Mouse (Mus musculus) hindbrain, embryonic 12.5 days (tissue): ENCODE data around the gene Rpl9-ps6. TPM values are rescaled to one million over a fixed set of nuclear protein-coding genes. Genes with fewer than 3 reads are reported as not detected.
"Not testable (repeated sequence)": the region's sequence is repeated elsewhere in the genome, so short reads cannot be mapped to it uniquely, and the experiment has no call there.

Experiments
- ATAC-seq: fragments of 200-750 bp; cut with Nextera tagmentation; 2 replicates; pipeline ENCODE4 v1.8.0; 2017; ENCODE audit warnings: moderate TSS enrichment; ENCODE audit not compliant: low FRiP score
- H3K27ac ChIP-seq: fragments of 300-500 bp; sonication (generic); 2 replicates; pipeline ENCODE4 v1.5.1; 2016; ENCODE audit warnings: mild to moderate bottlenecking
- H3K27me3 ChIP-seq: fragments of 300-500 bp; sonication (generic); 2 replicates; pipeline ENCODE4 v1.6.1; 2016; ENCODE audit warnings: mild to moderate bottlenecking
- H3K36me3 ChIP-seq: fragments of 300-500 bp; sonication (generic); 2 replicates; pipeline ENCODE4 v1.6.1; 2016; ENCODE audit warnings: mild to moderate bottlenecking
- H3K4me1 ChIP-seq: fragments of 300-500 bp; sonication (generic); 2 replicates; pipeline ENCODE4 v1.6.1; 2016
- H3K4me2 ChIP-seq: fragments of 300-500 bp; sonication (generic); replicated peaks from 2 replicates; pipeline ENCODE4 v1.6.1; 2016; ENCODE audit warnings: mild to moderate bottlenecking
- H3K4me3 ChIP-seq: fragments of 300-500 bp; sonication (generic); 2 replicates; pipeline ENCODE4 v1.5.1; 2016; ENCODE audit warnings: mild to moderate bottlenecking
- H3K9ac ChIP-seq: fragments of 300-500 bp; sonication (generic); 2 replicates; pipeline ENCODE4 v1.6.1; 2016; ENCODE audit warnings: mild to moderate bottlenecking, moderate library complexity
- H3K9me3 ChIP-seq: fragments of 300-500 bp; sonication (generic); replicated peaks from 2 replicates; pipeline ENCODE4 v1.6.1; 2016; ENCODE audit warnings: mild to moderate bottlenecking
- WGBS: fragments of 180-500 bp; shearing (Covaris S2); methylation state at CpG from one replicate; pipeline ENCODE4 v1.1.7; 2016; 5-methylcytosine and 5-hydroxymethylcytosine counted together
- polyA plus RNA-seq: library from polyadenylated mRNA; unstranded; fragments of >200 nt; fragmentation: Nextera tagmentation; extraction: Ambion mirVana; gene quantifications from 2 replicates; pipeline ENCODE4 v1.2.1, GENCODE M21; 2016

Gene Rpl9-ps6
- polyA plus RNA-seq, 1 experiment from 2014 or later = 71.5 TPM

- 88% methylated on average over 8 of the region's 8 CpGs for WGBS
- peaks cover 32% of the 10 kb centered on the region for H3K36me3 ChIP-seq
- H3K4me1 ChIP-seq = no peaks in the 10 kb centered on the region
- no peak for ATAC-seq
- H3K27me3 ChIP-seq = no peaks in the 10 kb centered on the region
- no peaks in the 10 kb centered on the region for H3K9me3 ChIP-seq
- H3K4me2 ChIP-seq = no peak overlapping the region
- H3K9ac ChIP-seq = no peak overlapping the region
- H3K27ac ChIP-seq = no peak overlapping the region
- H3K4me3 ChIP-seq = no peak overlapping the region
These were observed 27.1 kb upstream of the Rpl9-ps6 start for GRCm38 (mm10) chr19:32493471-32493870.

DNA sequence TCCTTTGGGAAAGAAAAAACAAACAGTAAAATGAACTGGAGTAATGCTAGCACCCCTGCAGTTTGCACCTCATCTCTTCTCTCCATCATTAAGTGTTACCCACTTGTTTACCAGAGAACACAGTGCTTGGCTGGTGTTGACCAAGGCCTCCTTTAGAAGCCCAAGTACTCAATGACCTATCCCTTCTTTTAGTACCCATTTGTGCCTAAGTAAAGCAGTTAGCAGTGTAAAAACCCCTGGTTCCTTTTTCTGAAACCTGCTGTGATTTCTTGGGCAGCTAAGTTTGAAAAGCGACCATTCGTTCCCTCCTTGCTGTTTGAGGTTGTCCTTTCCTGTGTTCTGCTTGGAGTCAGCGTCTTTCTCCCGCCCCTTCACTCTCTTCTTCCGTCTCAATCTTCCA lies 26.6 kb upstream of the Rpl9-ps6 start:
- Histone ChIP-seq H3K9me3 (no peaks in the 10 kb centered on the region), H3K9ac (no peak overlapping the region), H3K4me3 (no peak overlapping the region), H3K36me3 (peaks cover 27% of the 10 kb centered on the region), H3K27me3 (no peaks in the 10 kb centered on the region), H3K27ac (no peak overlapping the region), H3K4me2 (no peak overlapping the region), H3K4me1 (peaks cover 2% of the 10 kb centered on the region; the same call in 1 of the 2 replicates)
- ATAC-seq = no peak
- 92% methylated on average over 5 of the region's 5 CpGs for WGBS

- Histone ChIP-seq H3K27me3 (no peaks in the 10 kb centered on the region), H3K4me1 (peaks cover 7% of the 10 kb centered on the region), H3K9me3 (no peaks in the 10 kb centered on the region), H3K9ac (no peak overlapping the region), H3K4me2 (no peak overlapping the region), H3K4me3 (no peak overlapping the region), H3K27ac (no peak overlapping the region), H3K36me3 (peaks cover 26% of the 10 kb centered on the region; the same call in 1 of the 2 replicates)
- 94% methylated on average over 3 of the region's 3 CpGs for WGBS
- no peak for ATAC-seq
These were observed 26.0 kb upstream of the Rpl9-ps6 start for GRCm38 (mm10) chr19:32492339-32492738.

- Histone ChIP-seq H3K36me3 (peaks cover 22% of the 10 kb centered on the region; the same call in 1 of the 2 replicates), H3K9me3 (no peaks in the 10 kb centered on the region), H3K4me3 (no peak overlapping the region), H3K27ac (no peak overlapping the region), H3K9ac (no peak overlapping the region), H3K27me3 (no peaks in the 10 kb centered on the region), H3K4me2 (no peak overlapping the region), H3K4me1 (peaks cover 16% of the 10 kb centered on the region)
- 95% methylated on average over 2 of the region's 2 CpGs for WGBS
- ATAC-seq = no peak
These were observed 24.6 kb upstream of the Rpl9-ps6 start for GRCm38 (mm10) chr19:32490976-32491375.

- no peaks in the 10 kb centered on the region for H3K27me3 ChIP-seq
- no peak overlapping the region for H3K27ac ChIP-seq
- 0 out of 2 replicates have a peak, but pooled peaks cover 13% of the 10 kb centered on the region for H3K36me3 ChIP-seq
- H3K9me3 ChIP-seq = no peaks in the 10 kb centered on the region
- H3K4me2 ChIP-seq = no peak overlapping the region
- no peak for ATAC-seq
- H3K4me3 ChIP-seq = no peak overlapping the region
- H3K9ac ChIP-seq = no peak overlapping the region
- 91% methylated on average over 12 of the region's 12 CpGs for WGBS
- peaks cover 22% of the 10 kb centered on the region for H3K4me1 ChIP-seq
These were observed 23.0 kb upstream of the Rpl9-ps6 start for GRCm38 (mm10) chr19:32489166-32489895.

DNA sequence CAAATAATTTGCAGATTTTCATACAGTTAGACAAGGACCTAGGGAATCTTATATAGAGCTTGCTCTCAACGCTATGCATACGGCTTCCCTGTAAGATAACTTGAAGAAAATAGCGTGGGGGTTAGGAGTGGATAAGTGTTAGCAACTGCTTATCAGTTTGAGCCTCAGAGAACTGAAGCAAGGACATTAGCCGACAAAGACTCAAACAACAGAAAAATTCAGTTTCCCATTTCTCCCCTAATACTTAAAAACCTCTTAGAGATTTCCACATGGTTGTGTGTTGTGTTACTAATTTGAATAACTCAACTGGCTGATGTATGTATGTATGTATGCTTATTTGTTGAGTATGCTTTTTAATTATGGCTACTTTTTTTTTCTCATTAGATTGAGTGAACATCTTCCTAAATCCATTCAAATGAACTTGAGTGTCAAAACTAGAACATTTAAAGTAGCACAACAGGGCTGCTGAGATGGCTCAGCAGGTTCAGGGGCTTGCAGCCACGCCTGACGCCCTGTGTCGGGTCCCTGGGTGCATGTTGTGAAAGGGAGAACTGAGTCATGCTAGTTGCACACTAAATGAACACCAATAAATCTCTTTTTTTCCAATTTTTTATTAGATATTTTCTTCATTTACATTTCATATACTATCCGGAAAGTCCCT lies 21.3 kb upstream of the Rpl9-ps6 start:
- no peak for ATAC-seq
- Histone ChIP-seq H3K9me3 (no peaks in the 10 kb centered on the region), H3K4me1 (peaks cover 22% of the 10 kb centered on the region), H3K36me3 (0 out of 2 replicates have a peak, but pooled peaks cover 5% of the 10 kb centered on the region), H3K27me3 (no peaks in the 10 kb centered on the region), H3K27ac (no peak overlapping the region), H3K4me3 (peak overlapping the region; percentile 70; the same call in 1 of the 2 replicates), H3K4me2 (peak overlapping the region; percentile 76; the same call in 1 of the 2 replicates), H3K9ac (no peak overlapping the region)
- WGBS = 86% methylated on average over 8 of the region's 8 CpGs

DNA sequence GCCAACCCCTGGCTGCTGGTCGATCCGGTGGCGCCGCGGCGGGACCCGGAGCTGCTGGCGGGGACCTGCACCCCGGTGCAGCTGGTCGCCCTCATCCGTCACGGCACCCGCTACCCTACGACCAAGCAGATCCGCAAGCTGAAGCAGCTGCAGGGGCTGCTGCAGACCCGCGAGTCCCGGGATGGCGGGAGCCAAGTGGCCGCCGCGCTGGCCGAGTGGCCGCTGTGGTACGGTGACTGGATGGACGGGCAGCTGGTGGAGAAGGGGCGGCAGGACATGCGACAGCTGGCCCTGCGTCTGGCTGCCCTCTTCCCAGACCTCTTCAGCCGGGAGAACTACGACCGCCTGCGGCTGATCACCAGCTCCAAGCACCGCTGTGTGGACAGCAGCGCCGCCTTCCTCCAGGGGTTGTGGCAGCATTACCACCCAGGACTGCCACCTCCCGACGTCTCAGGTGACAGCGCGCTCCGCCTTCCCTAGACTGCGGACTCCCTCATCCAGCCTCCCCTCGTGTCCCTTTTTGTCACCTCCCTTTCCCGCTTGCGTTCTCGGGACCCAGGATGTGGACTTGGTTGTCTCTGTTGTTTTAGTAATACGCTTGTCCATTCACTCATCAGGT lies 19.8 kb upstream of the Rpl9-ps6 start:
- peak; percentile 89 for ATAC-seq
- H3K9ac ChIP-seq = peak overlapping the region; percentile 84
- not testable (repeated sequence) for H3K27me3 ChIP-seq, H3K9me3 ChIP-seq, H3K36me3 ChIP-seq
- WGBS = under 1% methylated on average over 46 of the region's 47 CpGs
- peak overlapping the region; percentile 70 for H3K4me3 ChIP-seq
- H3K4me2 ChIP-seq = peak overlapping the region; percentile 76
- H3K27ac ChIP-seq = peak overlapping the region; percentile 92
- peaks cover 22% of the 10 kb centered on the region for H3K4me1 ChIP-seq

DNA sequence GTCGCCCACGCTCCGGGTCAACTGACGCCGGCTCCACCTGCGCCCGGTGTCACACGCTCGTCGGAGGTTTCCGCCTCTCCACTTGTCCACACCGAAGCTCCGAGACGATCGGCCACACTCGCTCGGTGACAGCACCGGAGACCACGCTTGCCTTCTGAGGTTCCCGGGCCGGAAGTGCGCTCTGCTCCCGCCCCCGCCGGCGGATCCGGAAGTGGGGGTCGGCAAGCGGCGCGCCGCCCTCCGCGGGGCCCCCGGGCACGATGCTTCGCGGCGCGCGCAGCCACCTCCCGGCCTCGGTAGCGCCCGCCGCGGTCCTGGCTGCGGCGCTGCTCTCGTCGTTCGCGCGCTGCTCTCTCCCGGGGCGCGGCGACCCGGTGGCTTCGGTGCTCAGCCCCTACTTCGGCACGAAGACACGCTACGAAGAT lies 19.3 kb upstream of the Rpl9-ps6 start, which contains the start of gene Minpp1:
Gene Minpp1 (plus strand): TSS at position 89 of the 425 bp plus-strand sequence.
- H3K4me1 ChIP-seq = peaks cover 22% of the 10 kb centered on the region
- H3K9me3 ChIP-seq = no peaks in the 10 kb centered on the region
- no peaks in the 10 kb centered on the region for H3K36me3 ChIP-seq
- H3K4me3 ChIP-seq = peak within 1 kb of the TSS; percentile 70
- no peaks in the 10 kb centered on the region for H3K27me3 ChIP-seq
- under 1% methylated on average over 59 of the region's 64 CpGs for WGBS
- H3K9ac ChIP-seq = peak within 1 kb of the TSS; percentile 84
- H3K27ac ChIP-seq = peak within 1 kb of the TSS; percentile 92
- H3K4me2 ChIP-seq = peak within 1 kb of the TSS; percentile 76
- ATAC-seq = peak; percentile 93

GRCm38 (mm10) chr19:32484941-32485660 lies 18.7 kb upstream of the Rpl9-ps6 start:
- peak; percentile 22 for ATAC-seq

GRCm38 (mm10) chr19:32481511-32481910 lies 15.1 kb upstream of the Rpl9-ps6 start:
- H3K9ac ChIP-seq = no peak overlapping the region
- WGBS = 76% methylated on average over 4 of the region's 4 CpGs
- H3K36me3 ChIP-seq = no peaks in the 10 kb centered on the region
- H3K9me3 ChIP-seq = no peaks in the 10 kb centered on the region
- no peak overlapping the region for H3K4me2 ChIP-seq
- no peak for ATAC-seq
- H3K4me1 ChIP-seq = peaks cover 6% of the 10 kb centered on the region
- no peak overlapping the region for H3K27ac ChIP-seq
- no peak overlapping the region for H3K4me3 ChIP-seq
- no peaks in the 10 kb centered on the region for H3K27me3 ChIP-seq

More at GRCm38 (mm10) chr19:32484941-32485660, 18.7 kb upstream of the Rpl9-ps6 start:
- peak overlapping the region; percentile 84 for H3K9ac ChIP-seq
- H3K27me3 ChIP-seq = no peaks in the 10 kb centered on the region
- H3K4me2 ChIP-seq = peak overlapping the region; percentile 76
- H3K27ac ChIP-seq = peak overlapping the region; percentile 92
- peaks cover 22% of the 10 kb centered on the region for H3K4me1 ChIP-seq
- peak overlapping the region; percentile 70 for H3K4me3 ChIP-seq
- H3K9me3 ChIP-seq = no peaks in the 10 kb centered on the region
- WGBS = 19% methylated on average over 13 of the region's 13 CpGs
- no peaks in the 10 kb centered on the region for H3K36me3 ChIP-seq

DNA sequence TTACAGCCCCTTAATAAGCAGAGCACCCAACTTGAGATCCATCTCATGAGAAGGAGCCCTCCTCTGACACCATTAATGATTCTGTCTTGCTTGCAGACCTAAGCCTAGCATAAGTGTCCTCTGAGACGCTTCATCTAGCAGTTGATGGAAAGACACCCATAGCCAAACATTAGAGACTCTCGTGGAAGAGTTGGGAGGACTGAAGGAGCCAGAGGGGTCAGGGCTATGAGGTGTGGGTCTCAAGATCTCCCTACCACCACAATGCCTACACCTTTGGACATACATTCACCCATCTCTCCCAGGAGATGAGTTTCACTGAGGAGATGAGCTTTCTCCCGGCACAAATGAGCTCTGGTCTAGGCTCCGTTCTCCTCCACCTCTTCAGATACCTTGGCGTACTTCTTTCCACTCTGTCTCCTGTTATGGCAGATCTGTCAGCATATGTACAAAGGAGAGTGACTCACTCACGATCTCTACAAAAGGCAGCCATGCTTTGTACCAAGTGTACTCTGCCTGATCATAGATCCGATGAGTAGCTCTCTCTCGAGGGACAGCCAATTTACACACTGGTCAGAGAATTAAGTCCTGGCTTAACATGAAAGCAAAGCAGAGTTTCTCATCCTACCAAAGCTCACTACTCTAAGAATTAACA lies 14.5 kb upstream of the Rpl9-ps6 start:
- 87% methylated on average over 8 of the region's 8 CpGs for WGBS
- ATAC-seq = no peak
- Histone ChIP-seq H3K4me3 (no peak overlapping the region), H3K9ac (no peak overlapping the region), H3K27me3 (no peaks in the 10 kb centered on the region), H3K4me2 (no peak overlapping the region), H3K9me3 (no peaks in the 10 kb centered on the region), H3K27ac (no peak overlapping the region), H3K36me3 (no peaks in the 10 kb centered on the region), H3K4me1 (peaks cover 6% of the 10 kb centered on the region; the same call in 1 of the 2 replicates)
